Mouse (Mus musculus) hindbrain, embryonic 10.5 days (tissue): ENCODE data around the gene Mllt1. TPM values are rescaled to one million over a fixed set of nuclear protein-coding genes. Genes with fewer than 3 reads are reported as not detected.

ENCODE experiments used
- DNase-seq: peaks from one replicate; pipeline ENCODE4 v3.0.0-alpha.2; 2017; ENCODE audit warnings: low spot score
- H3K27ac ChIP-seq: fragments of 300-500 bp; sonication (generic); 2 replicates; pipeline ENCODE4 v1.5.1; 2016; ENCODE audit warnings: mild to moderate bottlenecking, moderate library complexity
- H3K27me3 ChIP-seq: fragments of 300-500 bp; sonication (generic); 2 replicates; pipeline ENCODE4 v1.6.1; 2016; ENCODE audit warnings: mild to moderate bottlenecking; ENCODE audit not compliant: poor library complexity, insufficient read depth, severe bottlenecking
- H3K36me3 ChIP-seq: fragments of 300-500 bp; sonication (generic); 2 replicates; pipeline ENCODE4 v1.6.1; 2016; ENCODE audit warnings: mild to moderate bottlenecking, moderate library complexity
- H3K4me1 ChIP-seq: fragments of 300-500 bp; sonication (generic); replicated peaks from 2 replicates; pipeline ENCODE4 v1.6.1; 2016; ENCODE audit warnings: mild to moderate bottlenecking
- H3K4me3 ChIP-seq: fragments of 300-500 bp; sonication (generic); 2 replicates; pipeline ENCODE4 v1.5.1; 2016; ENCODE audit warnings: mild to moderate bottlenecking, moderate library complexity
- H3K9me3 ChIP-seq: fragments of 300-500 bp; sonication (generic); 2 replicates; pipeline ENCODE4 v1.6.1; 2016; ENCODE audit warnings: mild to moderate bottlenecking, moderate library complexity
- WGBS: fragments of 180-500 bp; shearing (Covaris S2); methylation state at CpG from one replicate; pipeline ENCODE4 v1.1.7; 2016; 5-methylcytosine and 5-hydroxymethylcytosine counted together
- polyA plus RNA-seq: library from polyadenylated mRNA; unstranded; fragments of >200 nt; fragmentation: Nextera tagmentation; extraction: Ambion mirVana; gene quantifications from 2 replicates; pipeline ENCODE4 v1.2.1, GENCODE M21; 2016

Gene Mllt1
- polyA plus RNA-seq, 1 experiment from 2014 or later, result 82.4 TPM

- WGBS, result 68% methylated on average over 15 of the region's 15 CpGs
- DNase-seq, result no peak
Measured at GRCm38 (mm10) chr17:56870287-56870953, 64.8 kb downstream of the Mllt1 start.

GRCm38 (mm10) chr17:56869481-56869977, 65.7 kb downstream of the Mllt1 start:
- peaks cover 21% of the 10 kb centered on the region for H3K9me3 ChIP-seq
- WGBS, result 65% methylated on average over 9 of the region's 9 CpGs
- no peak overlapping the region for H3K4me3 ChIP-seq
- H3K27me3 ChIP-seq, result no peaks in the 10 kb centered on the region
- no peaks in the 10 kb centered on the region for H3K36me3 ChIP-seq
- H3K4me1 ChIP-seq, result no peaks in the 10 kb centered on the region
- no peak for DNase-seq
- no peak overlapping the region for H3K27ac ChIP-seq

More at GRCm38 (mm10) chr17:56870287-56870953, 64.8 kb downstream of the Mllt1 start:
- Histone ChIP-seq H3K4me3 (no peak overlapping the region), H3K4me1 (no peaks in the 10 kb centered on the region), H3K36me3 (no peaks in the 10 kb centered on the region), H3K27ac (no peak overlapping the region), H3K27me3 (no peaks in the 10 kb centered on the region), H3K9me3 (peaks cover 21% of the 10 kb centered on the region)

- Histone ChIP-seq H3K36me3 (no peaks in the 10 kb centered on the region), H3K4me1 (0 out of 2 replicates have a peak, but pooled peaks cover 6% of the 10 kb centered on the region), H3K4me3 (no peak overlapping the region), H3K9me3 (peaks cover 21% of the 10 kb centered on the region), H3K27ac (no peak overlapping the region), H3K27me3 (no peaks in the 10 kb centered on the region)
- no peak for DNase-seq
- WGBS, result 68% methylated on average over 7 of the region's 7 CpGs
Measured at GRCm38 (mm10) chr17:56866071-56866470, 69.1 kb downstream of the Mllt1 start.

GRCm38 (mm10) chr17:56861197-56861596, 74.0 kb downstream of the Mllt1 start:
- H3K4me1 ChIP-seq, result 0 out of 2 replicates have a peak, but pooled peaks cover 6% of the 10 kb centered on the region
- no peak overlapping the region for H3K4me3 ChIP-seq
- H3K36me3 ChIP-seq, result no peaks in the 10 kb centered on the region
- no peak overlapping the region for H3K27ac ChIP-seq
- no peaks in the 10 kb centered on the region for H3K27me3 ChIP-seq
- 62% methylated on average over 3 of the region's 3 CpGs for WGBS
- H3K9me3 ChIP-seq, result 0 out of 2 replicates have a peak, but pooled peaks cover 2% of the 10 kb centered on the region
- no peak for DNase-seq

- Histone ChIP-seq H3K4me3 (no peak overlapping the region), H3K27ac (no peak overlapping the region), H3K27me3 (no peaks in the 10 kb centered on the region), H3K9me3 (no peaks in the 10 kb centered on the region), H3K36me3 (no peaks in the 10 kb centered on the region), H3K4me1 (0 out of 2 replicates have a peak, but pooled peaks cover 6% of the 10 kb centered on the region)
- DNase-seq, result no peak
- WGBS, result 76% methylated on average over 7 of the region's 7 CpGs
Measured at GRCm38 (mm10) chr17:56858922-56859321, 76.3 kb downstream of the Mllt1 start.

GRCm38 (mm10) chr17:56858216-56858615, 77.0 kb downstream of the Mllt1 start:
- Histone ChIP-seq H3K4me3 (no peak overlapping the region), H3K9me3 (no peaks in the 10 kb centered on the region), H3K4me1 (0 out of 2 replicates have a peak, but pooled peaks cover 6% of the 10 kb centered on the region), H3K27me3 (no peaks in the 10 kb centered on the region), H3K36me3 (no peaks in the 10 kb centered on the region), H3K27ac (no peak overlapping the region)
- peak; percentile 68 for DNase-seq
- WGBS, result 50% methylated on average over 4 of the region's 4 CpGs

- no peaks in the 10 kb centered on the region for H3K27me3 ChIP-seq
- H3K4me1 ChIP-seq, result no peaks in the 10 kb centered on the region
- DNase-seq, result no peak
- no peaks in the 10 kb centered on the region for H3K9me3 ChIP-seq
- no peak overlapping the region for H3K27ac ChIP-seq
- no peaks in the 10 kb centered on the region for H3K36me3 ChIP-seq
- H3K4me3 ChIP-seq, result no peak overlapping the region
- 86% methylated on average over 3 of the region's 3 CpGs for WGBS
Measured at GRCm38 (mm10) chr17:56855421-56855820, 79.8 kb downstream of the Mllt1 start.

GRCm38 (mm10) chr17:56851167-56851566, 84.0 kb downstream of the Mllt1 start:
- DNase-seq, result no peak
- WGBS, result 80% methylated on average over 3 of the region's 3 CpGs
- no peak overlapping the region for H3K4me3 ChIP-seq
- no peak overlapping the region for H3K27ac ChIP-seq
- H3K9me3 ChIP-seq, result no peaks in the 10 kb centered on the region
- H3K27me3 ChIP-seq, result no peaks in the 10 kb centered on the region
- no peaks in the 10 kb centered on the region for H3K36me3 ChIP-seq
- H3K4me1 ChIP-seq, result 0 out of 2 replicates have a peak, but pooled peaks cover 10% of the 10 kb centered on the region

GRCm38 (mm10) chr17:56849710-56850109, 85.5 kb downstream of the Mllt1 start:
- DNase-seq, result no peak
- H3K27me3 ChIP-seq, result no peaks in the 10 kb centered on the region
- H3K4me1 ChIP-seq, result 0 out of 2 replicates have a peak, but pooled peaks cover 10% of the 10 kb centered on the region
- H3K9me3 ChIP-seq, result no peaks in the 10 kb centered on the region
- 85% methylated on average over 13 of the region's 13 CpGs for WGBS
- no peak overlapping the region for H3K27ac ChIP-seq
- no peak overlapping the region for H3K4me3 ChIP-seq
- H3K36me3 ChIP-seq, result no peaks in the 10 kb centered on the region

- 83% methylated on average over 5 of the region's 5 CpGs for WGBS
- no peak overlapping the region for H3K27ac ChIP-seq
- H3K9me3 ChIP-seq, result no peaks in the 10 kb centered on the region
- H3K4me1 ChIP-seq, result 0 out of 2 replicates have a peak, but pooled peaks cover 10% of the 10 kb centered on the region
- no peak for DNase-seq
- H3K27me3 ChIP-seq, result no peaks in the 10 kb centered on the region
- no peak overlapping the region for H3K4me3 ChIP-seq
- H3K36me3 ChIP-seq, result no peaks in the 10 kb centered on the region
Measured at GRCm38 (mm10) chr17:56848785-56849184, 86.4 kb downstream of the Mllt1 start.

- DNase-seq, result no peak
- Histone ChIP-seq H3K27ac (no peak overlapping the region), H3K4me1 (0 out of 2 replicates have a peak, but pooled peaks cover 5% of the 10 kb centered on the region), H3K36me3 (no peaks in the 10 kb centered on the region), H3K9me3 (no peaks in the 10 kb centered on the region), H3K27me3 (no peaks in the 10 kb centered on the region), H3K4me3 (no peak overlapping the region)
- WGBS, result 88% methylated on average over 5 of the region's 5 CpGs
Measured at GRCm38 (mm10) chr17:56843678-56844077, 91.5 kb downstream of the Mllt1 start.
